Mouse (Mus musculus): ENCODE results near the gene Hoxd10. TPM values are rescaled to one million over a fixed set of nuclear protein-coding genes. Genes with fewer than 3 reads are reported as not detected.

Gene Hoxd10
- polyA plus RNA-seq, 1 experiment from 2014 or later, result not detected

DNA sequence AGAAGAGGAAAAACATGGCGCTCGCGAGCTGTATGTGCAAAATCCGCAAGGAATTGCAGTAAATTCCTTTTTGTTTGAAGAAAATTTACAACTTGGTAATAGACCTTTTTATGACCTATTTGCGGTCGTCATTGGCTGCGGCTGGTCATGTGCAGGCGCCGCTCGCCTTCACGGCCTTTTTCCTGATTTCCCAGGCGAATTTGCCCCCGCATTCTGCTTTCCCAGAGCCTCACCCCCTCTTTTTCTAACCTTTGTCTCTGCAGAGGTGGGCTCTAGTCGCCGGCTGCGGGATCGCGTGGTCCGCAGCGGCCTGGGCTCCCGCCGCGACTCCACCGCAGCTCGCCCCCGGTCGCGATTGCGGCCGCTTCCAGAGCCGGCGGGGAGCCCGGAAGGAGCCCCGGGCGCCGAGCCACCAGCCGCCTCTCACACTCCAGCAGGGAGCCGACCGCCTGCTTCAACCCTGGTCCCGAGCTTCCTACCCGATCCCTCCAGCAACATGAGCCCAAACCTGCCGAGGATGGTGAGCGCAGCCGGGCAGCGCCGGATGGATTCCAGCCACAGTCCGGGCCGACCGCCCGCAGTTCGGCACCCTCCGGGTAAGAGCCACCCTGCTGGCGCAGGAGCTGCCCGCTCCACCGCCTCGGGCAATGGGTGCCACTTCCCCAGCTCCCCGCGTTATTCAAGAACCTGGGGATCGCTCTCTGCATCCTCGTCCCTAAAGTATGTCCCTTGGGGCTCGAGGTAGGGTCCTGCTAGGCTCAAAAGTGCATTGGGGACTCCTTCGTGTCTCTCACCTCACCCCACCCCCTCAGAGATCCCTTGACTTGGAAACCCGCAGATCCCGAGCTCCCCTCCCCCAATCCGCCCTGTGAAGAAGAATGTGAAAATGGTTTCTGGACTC is 20.2 kb downstream of the Hoxd10 start, which contains the start of the genes Hoxd3 and Hoxd4:
TSS of gene Hoxd3 (plus strand) at position 207 of the 901 bp plus-strand sequence.
TSS of gene Hoxd4 (plus strand) at position 209 of the 901 bp plus-strand sequence.
- DNase-seq (ENCODE audit: low spot score) (no peak), ATAC-seq (replicated peaks; ENCODE audit: insufficient number of reproducible peaks, low FRiP score, low TSS enrichment, low read depth) (no peak)
- H3K9ac ChIP-seq (replicated peaks; ENCODE audit: low read length), result no peak within 1 kb of the TSS
- no peaks in the 10 kb centered on the region for H3K9me3 ChIP-seq (replicated peaks; ENCODE audit: control insufficient read depth, low read length)
- H3K4me3 ChIP-seq (ENCODE audit: low read depth, low read length), result 0 out of 2 replicates have a peak within 1 kb of the TSS, but pooled peaks have one; percentile 11
- peaks cover 83% of the 10 kb centered on the region for H3K27me3 ChIP-seq (ENCODE audit: control insufficient read depth, insufficient read depth, low read length)
- H3K27ac ChIP-seq (replicated peaks; ENCODE audit: low read depth, low read length), result no peak within 1 kb of the TSS
- 0 out of 2 replicates have a peak, but pooled peaks cover 2% of the 10 kb centered on the region for H3K4me1 ChIP-seq (ENCODE audit: control insufficient read depth, insufficient read depth, low read length)
- no peaks in the 10 kb centered on the region for H3K36me3 ChIP-seq (replicated peaks; ENCODE audit: control insufficient read depth, insufficient read depth, low read depth, low read length)
- H3K4me2 ChIP-seq (ENCODE audit: low read depth, low read length), result peak within 1 kb of the TSS; percentile 33
- under 1% methylated on average over 65 of the region's 65 CpGs for WGBS

DNA sequence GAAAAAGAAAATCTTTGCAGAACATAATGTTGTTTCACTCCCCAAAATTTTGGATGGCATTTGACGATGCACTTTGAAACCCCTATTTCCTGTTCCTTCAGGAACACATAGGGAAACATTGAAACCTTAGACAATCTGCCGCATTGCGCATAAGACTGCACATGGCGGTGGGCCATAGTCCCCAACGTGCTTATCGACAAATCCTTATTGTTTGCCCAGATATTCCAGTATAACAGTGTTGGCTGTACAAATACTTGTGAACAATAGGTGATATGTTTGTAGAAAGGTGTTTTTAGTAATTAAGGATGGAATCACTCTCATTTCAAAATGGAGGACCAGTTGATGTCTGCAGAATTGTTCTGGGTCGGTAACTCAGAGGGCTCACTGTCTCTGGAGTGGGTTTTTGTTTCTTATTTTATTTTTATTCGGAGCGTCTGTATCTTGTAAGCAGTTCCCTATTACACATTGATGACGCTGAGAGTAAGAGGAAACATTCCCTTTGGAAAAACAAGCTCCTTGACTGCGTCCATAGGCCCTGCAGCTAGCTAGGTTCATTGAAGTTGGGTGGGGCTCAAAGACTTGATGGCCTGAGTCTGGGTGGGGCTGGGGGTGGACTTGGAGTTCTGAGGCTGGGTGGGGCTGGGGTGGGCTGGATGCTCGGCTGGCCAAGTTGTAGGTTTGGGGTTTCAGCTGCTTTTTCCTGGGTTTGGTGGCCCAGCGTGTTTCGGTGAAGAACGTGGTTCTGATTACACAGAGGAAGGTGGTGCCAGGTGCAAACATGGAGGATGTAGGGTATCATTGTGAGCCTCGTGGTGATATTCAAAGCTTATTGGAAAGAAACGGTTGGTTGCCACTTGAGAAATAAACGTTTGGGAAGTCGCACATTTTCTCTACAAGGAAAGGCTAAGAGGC is 21.8 kb downstream of the Hoxd10 start:
- no peak for DNase-seq (ENCODE audit: low spot score)
- 4% methylated on average over 19 of the region's 19 CpGs for WGBS
- H3K9me3 ChIP-seq (replicated peaks; ENCODE audit: control insufficient read depth, low read length), result no peaks in the 10 kb centered on the region
- peaks cover 79% of the 10 kb centered on the region for H3K27me3 ChIP-seq (ENCODE audit: control insufficient read depth, insufficient read depth, low read length)
- no peak overlapping the region for H3K4me3 ChIP-seq (ENCODE audit: low read depth, low read length)
- 0 out of 2 replicates have a peak, but pooled peaks cover 2% of the 10 kb centered on the region for H3K4me1 ChIP-seq (ENCODE audit: control insufficient read depth, insufficient read depth, low read length)
- H3K27ac ChIP-seq (replicated peaks; ENCODE audit: low read depth, low read length), result no peak overlapping the region
- no peak for ATAC-seq (replicated peaks; ENCODE audit: insufficient number of reproducible peaks, low FRiP score, low TSS enrichment, low read depth)
- H3K36me3 ChIP-seq (replicated peaks; ENCODE audit: control insufficient read depth, insufficient read depth, low read depth, low read length), result no peaks in the 10 kb centered on the region
- no peak overlapping the region for H3K4me2 ChIP-seq (ENCODE audit: low read depth, low read length)
- H3K9ac ChIP-seq (replicated peaks; ENCODE audit: low read length), result no peak overlapping the region

DNA sequence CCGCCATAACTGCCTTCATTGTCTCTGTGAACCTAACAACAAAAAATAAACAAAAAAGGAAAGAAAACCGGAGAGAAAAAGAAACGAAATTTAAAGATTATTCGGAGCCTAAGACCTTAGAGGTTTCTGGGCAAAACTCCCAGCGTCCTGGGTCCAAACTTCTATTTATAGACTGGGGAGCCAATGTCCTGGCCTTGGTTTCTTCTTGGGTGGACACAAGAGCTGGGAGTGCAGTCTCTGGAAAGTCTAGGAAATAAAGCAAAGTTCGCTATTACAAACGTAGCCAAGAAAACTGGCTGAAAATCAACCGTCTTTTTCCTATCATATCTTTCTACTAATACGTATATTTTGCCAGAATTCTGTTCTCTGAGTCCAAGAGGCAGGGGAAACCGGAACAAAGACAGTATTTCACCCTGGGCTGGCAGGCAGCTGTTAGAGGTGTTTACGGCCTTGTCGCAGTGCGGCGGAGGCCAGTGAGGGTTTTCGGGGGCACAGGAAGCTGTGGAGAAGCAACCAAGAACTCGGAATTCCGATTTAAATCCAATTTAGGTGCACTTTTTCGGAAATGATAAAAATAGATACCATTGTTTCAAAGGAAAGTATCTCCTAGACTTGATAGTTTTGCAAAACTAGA is 22.5 kb downstream of the Hoxd10 start:
- peaks cover 78% of the 10 kb centered on the region for H3K27me3 ChIP-seq (ENCODE audit: control insufficient read depth, insufficient read depth, low read length)
- no peak overlapping the region for H3K9ac ChIP-seq (replicated peaks; ENCODE audit: low read length)
- H3K27ac ChIP-seq (replicated peaks; ENCODE audit: low read depth, low read length), result no peak overlapping the region
- no peak overlapping the region for H3K4me3 ChIP-seq (ENCODE audit: low read depth, low read length)
- no peaks in the 10 kb centered on the region for H3K9me3 ChIP-seq (replicated peaks; ENCODE audit: control insufficient read depth, low read length)
- WGBS, result 2% methylated on average over 18 of the region's 18 CpGs
- H3K4me1 ChIP-seq (ENCODE audit: control insufficient read depth, insufficient read depth, low read length), result 0 out of 2 replicates have a peak, but pooled peaks cover 2% of the 10 kb centered on the region
- ATAC-seq (replicated peaks; ENCODE audit: insufficient number of reproducible peaks, low FRiP score, low TSS enrichment, low read depth) (no peak), DNase-seq (ENCODE audit: low spot score) (no peak)
- H3K4me2 ChIP-seq (ENCODE audit: low read depth, low read length), result no peak overlapping the region
- no peaks in the 10 kb centered on the region for H3K36me3 ChIP-seq (replicated peaks; ENCODE audit: control insufficient read depth, insufficient read depth, low read depth, low read length)

DNA sequence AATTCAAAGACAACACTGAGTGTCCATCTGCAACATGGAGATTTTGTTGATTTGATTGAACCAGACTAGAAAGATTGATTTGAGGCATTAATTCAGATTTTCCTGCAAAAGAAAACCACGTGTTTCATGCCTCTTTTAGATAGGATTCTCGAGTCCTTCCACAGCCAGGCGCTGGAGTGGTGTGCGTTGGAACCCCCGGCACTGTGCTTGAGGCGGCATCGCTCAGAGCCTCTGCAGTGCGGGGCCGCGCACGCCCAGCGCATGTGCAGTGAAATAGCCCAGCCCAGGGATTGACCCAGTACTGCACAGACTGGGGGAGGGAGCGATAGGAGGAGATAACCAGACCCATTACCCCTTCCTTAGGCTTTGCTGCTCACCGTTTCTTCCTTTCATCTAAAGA is 23.2 kb downstream of the Hoxd10 start:
- H3K9ac ChIP-seq (replicated peaks; ENCODE audit: low read length), result no peak overlapping the region
- H3K27me3 ChIP-seq (ENCODE audit: control insufficient read depth, insufficient read depth, low read length), result peaks cover 77% of the 10 kb centered on the region
- H3K36me3 ChIP-seq (replicated peaks; ENCODE audit: control insufficient read depth, insufficient read depth, low read depth, low read length), result no peaks in the 10 kb centered on the region
- DNase-seq (ENCODE audit: low spot score) (no peak), ATAC-seq (replicated peaks; ENCODE audit: insufficient number of reproducible peaks, low FRiP score, low TSS enrichment, low read depth) (no peak)
- no peak overlapping the region for H3K4me2 ChIP-seq (ENCODE audit: low read depth, low read length)
- H3K4me3 ChIP-seq (ENCODE audit: low read depth, low read length), result no peak overlapping the region
- under 1% methylated on average over 14 of the region's 14 CpGs for WGBS
- H3K4me1 ChIP-seq (ENCODE audit: control insufficient read depth, insufficient read depth, low read length), result 0 out of 2 replicates have a peak, but pooled peaks cover 2% of the 10 kb centered on the region
- H3K9me3 ChIP-seq (replicated peaks; ENCODE audit: control insufficient read depth, low read length), result no peaks in the 10 kb centered on the region
- H3K27ac ChIP-seq (replicated peaks; ENCODE audit: low read depth, low read length), result no peak overlapping the region

DNA sequence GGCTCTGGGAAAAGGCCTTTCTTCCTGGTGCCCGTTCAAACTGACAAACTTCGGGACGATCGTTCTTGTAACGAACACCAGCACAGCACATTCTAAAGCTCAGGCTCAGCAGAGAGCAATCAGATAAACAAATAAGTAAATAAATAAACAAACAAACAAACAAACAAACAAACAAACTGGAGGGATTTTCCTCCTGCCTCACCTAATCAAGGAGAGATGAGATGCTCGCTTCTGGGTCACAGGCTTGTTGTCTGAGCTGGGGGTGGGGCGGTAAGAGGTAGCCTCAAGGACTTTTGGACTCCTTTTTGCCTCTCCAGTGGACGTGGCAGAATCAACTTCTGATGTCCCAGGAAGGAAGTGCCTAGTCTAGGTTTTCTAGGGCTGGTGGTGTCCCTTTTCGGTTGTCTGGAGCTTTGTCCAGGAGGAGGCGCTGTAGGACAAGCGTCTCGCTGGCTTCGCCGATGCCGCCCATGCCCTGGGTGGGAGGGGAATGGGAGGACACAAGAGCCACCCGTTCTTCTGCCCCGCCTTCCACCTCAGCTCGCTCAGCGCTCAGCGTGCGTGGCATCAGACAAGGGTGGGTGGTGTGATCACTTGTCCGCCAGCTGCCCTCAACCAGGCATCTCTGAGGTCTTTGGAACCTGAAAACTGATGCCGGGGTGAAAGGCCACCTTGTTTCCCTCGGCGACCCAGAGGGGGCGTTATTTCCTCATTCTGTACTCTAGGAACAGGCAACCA is 23.9 kb downstream of the Hoxd10 start:
- WGBS, result 2% methylated on average over 26 of the region's 26 CpGs
- DNase-seq (ENCODE audit: low spot score) (peak; percentile 95), ATAC-seq (replicated peaks; ENCODE audit: insufficient number of reproducible peaks, low FRiP score, low TSS enrichment, low read depth) (peak; percentile 85; the same call in 1 of the 2 replicates)
- no peaks in the 10 kb centered on the region for H3K36me3 ChIP-seq (replicated peaks; ENCODE audit: control insufficient read depth, insufficient read depth, low read depth, low read length)
- peaks cover 75% of the 10 kb centered on the region for H3K27me3 ChIP-seq (ENCODE audit: control insufficient read depth, insufficient read depth, low read length)
- H3K4me3 ChIP-seq (ENCODE audit: low read depth, low read length), result no peak overlapping the region
- H3K4me1 ChIP-seq (ENCODE audit: control insufficient read depth, insufficient read depth, low read length), result 0 out of 2 replicates have a peak, but pooled peaks cover 2% of the 10 kb centered on the region
- no peak overlapping the region for H3K27ac ChIP-seq (replicated peaks; ENCODE audit: low read depth, low read length)
- H3K9me3 ChIP-seq (replicated peaks; ENCODE audit: control insufficient read depth, low read length), result no peaks in the 10 kb centered on the region
- H3K4me2 ChIP-seq (ENCODE audit: low read depth, low read length), result peak overlapping the region; percentile 34; the same call in 1 of the 2 replicates
- no peak overlapping the region for H3K9ac ChIP-seq (replicated peaks; ENCODE audit: low read length)

DNA sequence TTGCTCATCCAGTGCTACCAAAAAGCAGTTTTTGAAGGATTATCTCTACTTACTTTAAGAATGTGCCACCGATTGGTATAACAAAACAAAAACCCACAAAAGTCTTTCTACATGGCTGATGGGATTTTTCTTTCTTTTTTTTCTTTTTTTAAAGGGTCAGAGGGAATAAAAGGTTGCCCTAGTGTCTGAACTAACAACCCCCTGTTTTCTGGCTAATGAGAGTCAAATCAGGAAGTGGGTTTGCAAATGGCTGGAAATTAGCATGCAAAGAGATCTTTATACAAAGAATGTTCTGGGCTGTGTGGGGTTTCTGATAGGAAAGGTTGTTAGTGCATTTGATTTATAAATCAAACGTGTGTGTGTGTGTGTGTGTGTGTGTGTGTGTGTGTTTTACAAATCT is 28.7 kb downstream of the Hoxd10 start:
- DNase-seq (ENCODE audit: low spot score), result no peak
- ATAC-seq (replicated peaks; ENCODE audit: insufficient number of reproducible peaks, low FRiP score, low TSS enrichment, low read depth), result no peak
- peaks cover 83% of the 10 kb centered on the region for H3K27me3 ChIP-seq (ENCODE audit: control insufficient read depth, insufficient read depth, low read length)
- H3K4me1 ChIP-seq (ENCODE audit: control insufficient read depth, insufficient read depth, low read length), result no peaks in the 10 kb centered on the region
- no peak overlapping the region for H3K27ac ChIP-seq (replicated peaks; ENCODE audit: low read depth, low read length)
- H3K36me3 ChIP-seq (replicated peaks; ENCODE audit: control insufficient read depth, insufficient read depth, low read depth, low read length), result no peaks in the 10 kb centered on the region
- H3K4me2 ChIP-seq (ENCODE audit: low read depth, low read length), result no peak overlapping the region
- H3K4me3 ChIP-seq (ENCODE audit: low read depth, low read length), result no peak overlapping the region
- no peaks in the 10 kb centered on the region for H3K9me3 ChIP-seq (replicated peaks; ENCODE audit: control insufficient read depth, low read length)
- 10% methylated on average over 2 of the region's 2 CpGs for WGBS
- no peak overlapping the region for H3K9ac ChIP-seq (replicated peaks; ENCODE audit: low read length)

DNA sequence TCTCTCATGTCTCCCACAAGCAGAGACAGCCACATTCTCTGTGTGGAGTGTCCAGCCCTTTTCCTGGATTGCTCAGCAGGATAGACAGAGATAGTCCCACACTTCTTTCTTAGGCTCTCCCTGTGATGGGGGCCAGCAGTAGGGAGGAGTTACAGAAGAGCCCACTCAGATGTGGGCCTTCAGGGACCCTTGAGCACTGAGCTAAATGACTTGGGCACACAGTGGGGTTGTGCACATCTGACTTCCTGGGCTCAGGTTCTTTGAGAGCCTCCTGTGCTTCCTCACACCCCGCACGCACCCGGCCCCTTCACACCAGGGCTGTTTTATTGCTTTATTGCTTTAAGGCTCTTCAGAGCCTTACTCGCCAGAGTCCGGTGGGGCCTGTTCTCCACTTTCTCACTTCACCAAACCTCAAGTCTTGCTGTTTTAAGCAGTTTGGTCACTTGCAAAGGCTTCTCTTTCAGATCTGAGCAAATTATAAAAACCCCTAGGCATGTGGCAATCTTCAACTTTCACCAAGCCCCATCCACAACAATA is 29.3 kb downstream of the Hoxd10 start:
- Histone ChIP-seq H3K9ac (replicated peaks; ENCODE audit: low read length) (no peak overlapping the region), H3K4me3 (ENCODE audit: low read depth, low read length) (no peak overlapping the region), H3K9me3 (replicated peaks; ENCODE audit: control insufficient read depth, low read length) (no peaks in the 10 kb centered on the region), H3K27me3 (ENCODE audit: control insufficient read depth, insufficient read depth, low read length) (peaks cover 85% of the 10 kb centered on the region), H3K4me2 (ENCODE audit: low read depth, low read length) (no peak overlapping the region), H3K27ac (replicated peaks; ENCODE audit: low read depth, low read length) (no peak overlapping the region), H3K36me3 (replicated peaks; ENCODE audit: control insufficient read depth, insufficient read depth, low read depth, low read length) (no peaks in the 10 kb centered on the region), H3K4me1 (ENCODE audit: control insufficient read depth, insufficient read depth, low read length) (no peaks in the 10 kb centered on the region)
- under 1% methylated on average over 5 of the region's 5 CpGs for WGBS
- DNase-seq (ENCODE audit: low spot score), result no peak
- ATAC-seq (replicated peaks; ENCODE audit: insufficient number of reproducible peaks, low FRiP score, low TSS enrichment, low read depth), result no peak

Measured in embryonic facial prominence, embryonic 11.5 days (tissue).